Mouse (Mus musculus) gastrocnemius, adult 8-10 months (tissue): Measurements from ENCODE around the gene Olfr316. TPM values are rescaled to one million over a fixed set of nuclear protein-coding genes. Genes with fewer than 3 reads are reported as not detected.
"Not testable (repeated sequence)": the region's sequence is repeated elsewhere in the genome, so short reads cannot be mapped to it uniquely, and the experiment has no call there.

Experiments
- DNase-seq, 2 experiments: peaks; one replicate each; pipeline ENCODE4 v3.0.0; 2022; ENCODE audit warnings: low spot score in 2 of 2
- total RNA-seq, 4 experiments: library from RNA; stranded (reverse); gene quantifications; 2 replicates each; pipeline ENCODE4 v1.2.4; 2022

Gene Olfr316
- total RNA-seq: not detected

DNA sequence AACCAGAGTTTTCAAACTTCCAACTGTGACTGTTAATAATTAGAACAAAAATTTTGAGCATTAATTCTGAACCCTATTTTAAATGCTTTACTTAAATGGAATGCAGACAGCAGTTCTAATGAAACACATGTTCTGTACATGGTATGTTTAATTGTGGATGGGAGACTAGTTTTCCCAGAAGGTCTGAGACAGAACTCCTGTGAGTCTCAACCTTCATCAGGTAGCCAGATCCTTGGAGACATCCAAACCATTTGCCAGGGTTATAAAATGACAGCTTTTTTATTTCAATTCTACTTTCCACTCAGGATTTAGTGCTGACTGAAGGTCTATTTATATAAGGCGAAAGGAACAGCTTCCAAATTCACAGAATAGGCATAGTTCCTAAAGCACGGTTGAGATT is at the start of gene Olfr316:
TSS of gene Olfr316 (plus strand) at position 301 of the 400 bp plus-strand sequence.
- DNase-seq: no peak

DNA sequence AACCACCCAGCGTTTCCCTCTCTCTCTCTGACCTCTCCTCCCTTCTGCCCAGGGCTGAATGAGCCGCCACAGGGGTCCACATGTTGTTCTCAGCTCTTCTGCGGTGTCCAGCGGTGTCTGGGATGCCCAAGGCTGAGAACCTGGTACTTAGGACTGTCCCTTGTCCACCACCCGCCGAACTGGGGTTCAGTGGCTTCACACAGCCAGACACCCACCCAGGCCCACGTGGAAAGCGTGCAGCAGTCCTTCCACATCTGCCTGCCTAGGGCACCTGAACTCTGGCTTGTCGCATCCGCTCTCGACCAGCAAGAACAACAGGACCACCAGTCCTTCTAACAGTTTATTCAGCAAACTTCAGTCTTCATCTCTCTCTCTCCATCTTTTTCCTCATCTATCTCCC is 43.4 kb upstream of the Olfr316 start:
- DNase-seq: no peak

DNA sequence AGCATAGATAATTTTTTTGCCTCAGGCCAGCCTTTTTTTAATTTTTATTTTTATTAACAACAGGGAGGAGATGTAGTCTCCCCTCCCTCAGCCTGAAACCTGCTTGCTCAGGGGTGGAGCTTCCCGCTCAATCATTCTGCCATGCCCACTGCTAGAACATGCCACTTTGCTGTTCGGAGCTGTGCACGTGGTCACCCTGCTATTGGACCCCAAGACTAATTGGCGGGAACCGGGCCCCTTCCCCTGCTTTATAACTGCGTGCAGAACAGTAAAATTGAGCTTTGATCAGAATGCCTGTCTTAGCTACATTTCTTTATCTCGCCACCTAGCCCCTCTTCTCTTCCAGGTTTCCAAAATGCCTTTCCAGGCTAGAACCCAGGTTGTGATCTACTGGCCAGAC is 34.8 kb upstream of the Olfr316 start:
- DNase-seq: not testable (repeated sequence)

DNA sequence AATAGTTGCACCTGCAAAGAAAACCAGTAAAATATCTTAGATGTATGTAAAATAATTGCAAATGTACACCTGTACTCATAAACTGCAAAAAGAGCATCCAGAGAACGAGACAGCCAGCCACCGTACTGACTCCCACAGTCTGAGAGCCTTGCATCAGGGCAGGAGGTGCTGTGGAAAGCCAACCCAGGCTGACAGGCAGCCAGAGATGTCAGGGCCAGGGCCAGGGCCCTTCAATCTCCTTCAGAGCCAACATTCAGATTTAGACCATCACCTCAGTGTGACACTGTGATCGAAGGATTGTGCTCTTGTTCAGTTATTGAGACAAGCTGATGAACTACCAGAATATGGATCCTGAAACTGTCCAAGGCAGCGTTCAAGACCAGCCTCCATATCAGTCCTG is 32.8 kb upstream of the Olfr316 start:
- no peak for DNase-seq

DNA sequence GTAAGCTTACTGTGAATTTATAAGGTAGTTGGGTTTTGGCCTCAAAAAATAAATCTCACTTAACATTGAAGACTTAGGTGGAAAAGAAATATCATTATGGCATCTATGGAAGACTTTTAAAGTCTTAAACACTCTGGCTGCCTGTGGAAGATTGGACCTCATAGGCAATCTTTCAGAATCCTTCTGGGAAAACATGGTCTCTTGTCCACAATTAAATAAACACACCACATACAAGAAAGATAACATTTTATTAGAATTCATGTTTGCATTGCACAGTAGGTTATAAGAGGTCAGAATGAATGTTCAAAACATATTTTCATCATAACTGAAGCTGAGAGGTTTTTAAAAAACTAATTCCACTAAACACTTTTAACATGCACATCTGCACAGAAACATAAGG is 28.6 kb upstream of the Olfr316 start, which contains the start of gene Olfr318:
TSS of gene Olfr318 (minus strand) at position 101 of the 400 bp plus-strand sequence.
- no peak for DNase-seq

DNA sequence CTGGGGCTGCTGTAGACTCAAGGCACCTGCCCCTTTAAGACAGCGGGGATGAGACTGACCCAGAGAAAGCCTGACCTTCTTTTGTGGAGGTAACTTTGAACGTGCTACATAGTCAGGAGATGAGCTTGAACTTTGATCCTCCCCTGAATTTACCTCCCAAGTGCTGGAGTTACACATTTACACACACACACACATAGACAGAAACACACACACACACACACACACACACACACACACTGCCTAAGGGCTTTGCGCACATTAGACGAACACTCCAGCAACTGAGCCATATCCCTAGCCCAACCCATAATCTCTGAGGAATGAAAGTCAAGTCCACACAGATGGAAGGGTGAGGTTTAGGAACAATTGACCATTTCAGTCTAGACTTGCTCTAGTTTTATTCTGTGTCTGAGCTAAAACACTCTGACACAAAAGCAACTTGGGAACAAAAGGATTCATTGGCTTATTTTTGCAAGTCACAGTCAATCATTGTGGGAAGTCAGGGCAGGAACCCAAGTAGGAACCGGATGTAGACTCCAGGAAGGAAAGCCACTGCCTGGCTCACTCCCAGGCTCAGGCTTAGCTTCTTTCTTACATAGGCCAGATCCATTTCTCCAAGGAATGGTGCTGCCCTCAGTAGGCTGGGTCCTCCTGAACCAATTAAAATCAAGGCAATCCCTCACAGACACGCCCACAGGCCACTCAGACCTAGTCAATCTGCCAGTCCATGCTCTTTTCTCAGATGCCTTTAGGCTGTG is 24.5 kb upstream of the Olfr316 start:
- DNase-seq: not testable (repeated sequence)

DNA sequence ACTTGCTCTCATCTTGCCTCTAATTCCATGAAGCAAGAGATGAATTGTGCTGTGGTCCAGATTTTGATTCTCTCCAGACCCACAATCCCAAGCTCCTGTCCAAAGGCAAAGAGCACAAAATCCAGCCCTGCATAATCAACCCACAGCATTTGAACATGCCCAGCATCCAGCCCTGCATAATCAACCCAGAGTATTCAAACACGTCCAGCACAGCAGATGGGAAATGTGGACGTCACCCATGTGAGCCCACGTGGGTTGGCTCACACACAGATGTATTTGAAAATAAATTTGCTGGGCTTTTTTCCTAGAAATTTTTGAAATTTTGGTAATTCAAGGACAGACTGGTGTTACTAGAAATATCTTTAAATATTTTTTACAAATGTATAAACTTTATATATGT is 19.2 kb upstream of the Olfr316 start:
- DNase-seq: no peak

DNA sequence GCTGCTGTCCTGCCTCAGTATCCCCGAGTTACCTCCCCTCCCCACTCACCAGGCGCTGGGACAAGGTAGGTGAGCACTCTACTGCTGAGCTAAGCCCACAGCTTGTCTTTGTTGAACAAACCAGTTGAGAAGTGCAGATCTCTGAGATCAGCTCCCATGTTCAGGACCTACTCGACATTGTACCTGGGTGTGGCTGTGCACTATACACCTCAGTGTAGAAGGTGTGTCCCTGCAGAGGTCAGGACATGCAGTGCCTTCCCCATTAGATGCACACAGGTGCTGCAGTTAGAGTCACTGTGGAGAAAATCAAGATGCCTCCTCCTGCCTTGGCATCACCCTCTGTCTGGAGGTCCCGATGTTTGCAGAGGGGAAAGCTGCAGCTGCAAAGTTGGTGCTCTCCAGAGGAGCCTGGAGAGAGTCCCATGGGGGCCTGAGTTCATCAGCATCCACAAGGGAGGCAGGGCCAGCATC is 13.7 kb upstream of the Olfr316 start, which contains the start of gene Olfr317:
TSS of gene Olfr317 (minus strand) at position 421 of the 471 bp plus-strand sequence.
- DNase-seq: no peak

DNA sequence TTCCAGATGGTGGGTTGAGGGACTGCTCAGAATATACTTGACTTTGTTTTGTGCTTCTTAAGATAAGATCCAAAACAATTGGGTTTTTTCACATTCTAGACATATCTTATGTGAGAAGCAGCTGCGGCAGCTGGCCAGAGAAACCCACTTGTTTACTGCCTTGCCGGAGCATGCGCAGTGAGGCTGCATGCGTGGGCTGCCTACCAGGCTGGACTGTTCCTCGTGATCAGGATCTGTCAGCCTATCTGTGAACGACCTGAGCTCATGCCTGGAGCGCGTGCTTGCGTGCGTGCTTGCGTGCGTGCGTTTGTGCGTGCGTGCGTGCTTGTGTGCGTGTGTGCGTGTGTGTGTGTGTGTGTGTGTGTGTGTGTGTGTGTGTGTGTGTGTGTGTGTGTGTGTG is 1.4 kb upstream of the Olfr316 start:
- not testable (repeated sequence) for DNase-seq

DNA sequence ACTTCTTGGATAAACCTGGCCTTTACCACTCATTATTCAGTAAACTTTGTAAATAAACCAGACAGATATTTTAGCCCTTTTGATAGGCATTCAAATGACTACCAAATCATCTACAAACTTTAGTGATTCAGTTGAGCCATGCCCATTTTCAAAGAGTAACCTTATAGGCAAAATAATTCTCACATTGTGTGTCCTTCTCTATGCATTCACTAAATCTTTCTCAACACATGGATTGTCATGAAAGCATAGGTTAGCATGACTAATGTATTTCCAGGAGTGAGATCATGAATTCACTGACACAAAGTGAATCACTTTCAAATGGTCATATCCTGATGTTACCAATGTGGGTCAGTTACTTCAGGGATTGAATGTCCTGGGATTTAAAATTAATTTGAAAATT is 20.4 kb downstream of the Olfr316 start, which contains the start of gene Olfr315:
TSS of gene Olfr315 (plus strand) at position 301 of the 400 bp plus-strand sequence.
- DNase-seq: no peak

DNA sequence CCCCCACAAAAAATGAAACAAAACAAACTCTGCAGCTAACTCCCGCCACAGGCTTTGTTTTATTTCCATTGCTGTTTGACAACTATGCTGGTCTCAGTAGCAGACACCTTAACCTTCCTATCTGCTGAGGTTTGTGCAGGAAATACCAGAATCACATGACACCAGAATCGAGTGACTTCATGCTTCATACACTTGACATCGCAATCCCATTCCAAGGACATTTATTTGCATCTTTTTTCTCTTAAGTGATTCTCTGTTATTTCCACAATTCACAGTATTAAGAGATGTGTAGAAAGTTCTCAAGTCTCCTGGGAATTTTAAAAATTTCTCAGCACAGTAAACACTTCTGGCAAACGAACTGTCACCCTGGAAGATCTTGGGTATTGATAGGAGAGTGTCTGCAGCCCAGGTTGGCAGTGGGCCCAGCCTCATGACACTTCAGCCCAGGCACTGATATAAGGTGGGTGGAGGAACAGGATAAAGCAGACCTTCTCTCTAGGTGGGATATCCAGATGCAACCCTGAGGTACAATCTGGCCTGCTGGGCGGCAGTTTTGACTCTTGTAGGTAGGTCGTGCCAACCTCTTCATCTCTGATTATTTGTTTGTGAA is 30.1 kb downstream of the Olfr316 start, which contains the start of gene Olfr314:
TSS of gene Olfr314 (plus strand) at position 473 of the 610 bp plus-strand sequence.
- DNase-seq: no peak

DNA sequence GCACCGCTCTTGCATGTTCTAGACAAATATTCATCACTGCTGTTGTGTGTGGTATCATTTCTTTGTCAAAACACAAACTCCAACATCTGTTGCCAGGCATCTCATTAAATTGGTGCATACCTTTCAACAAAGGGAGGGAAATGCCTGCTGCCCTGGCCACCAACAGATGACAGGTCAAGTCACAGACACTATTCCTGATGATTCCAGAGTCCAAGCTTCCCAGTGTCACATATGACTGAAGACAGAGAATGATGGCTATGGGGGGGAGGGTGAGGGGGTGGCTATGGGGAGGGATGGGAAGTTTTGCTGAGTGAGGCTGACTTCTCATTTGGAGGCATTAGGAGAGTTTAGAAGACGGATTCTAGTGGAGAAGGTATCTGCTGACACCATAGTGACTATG is 31.6 kb downstream of the Olfr316 start:
- DNase-seq: no peak

DNA sequence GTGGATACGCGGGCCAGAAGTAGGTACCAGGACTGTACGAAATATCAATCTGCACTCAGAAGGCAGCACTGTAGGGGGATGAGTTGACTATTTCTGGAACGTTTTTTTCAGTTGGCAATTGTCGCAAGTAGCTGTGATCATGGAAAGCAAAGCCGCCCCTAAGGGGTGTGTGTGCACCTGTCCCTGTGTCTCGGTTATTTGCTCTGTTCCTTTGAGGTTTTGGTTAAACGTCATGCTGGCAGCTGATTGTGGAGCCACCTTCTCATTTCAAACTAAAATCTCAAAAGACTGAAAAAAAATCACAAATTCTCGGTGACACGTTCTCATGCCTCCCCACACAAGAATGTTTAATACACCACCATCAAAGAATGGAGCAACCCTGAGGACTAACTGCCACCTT is 35.1 kb downstream of the Olfr316 start:
- no peak for DNase-seq

DNA sequence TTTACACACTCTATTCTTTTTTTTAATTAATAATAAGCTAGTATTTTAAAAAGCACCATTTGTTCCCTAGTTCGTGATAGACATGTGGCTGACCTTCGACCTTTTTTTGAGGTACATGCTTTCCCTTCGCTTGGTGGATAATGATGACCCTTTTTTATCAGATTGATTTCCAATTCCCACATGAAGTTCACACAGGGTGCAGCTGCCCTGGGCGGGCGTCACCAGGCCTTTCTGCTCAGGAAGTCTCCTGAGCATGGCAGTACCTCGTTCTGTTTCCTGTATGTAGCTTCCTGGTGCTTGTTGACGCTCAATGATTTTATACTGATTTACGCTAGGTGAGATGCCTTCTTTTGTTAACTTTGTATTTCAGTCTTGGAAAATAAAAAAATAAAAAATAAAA is 35.8 kb downstream of the Olfr316 start:
- DNase-seq: no peak

DNA sequence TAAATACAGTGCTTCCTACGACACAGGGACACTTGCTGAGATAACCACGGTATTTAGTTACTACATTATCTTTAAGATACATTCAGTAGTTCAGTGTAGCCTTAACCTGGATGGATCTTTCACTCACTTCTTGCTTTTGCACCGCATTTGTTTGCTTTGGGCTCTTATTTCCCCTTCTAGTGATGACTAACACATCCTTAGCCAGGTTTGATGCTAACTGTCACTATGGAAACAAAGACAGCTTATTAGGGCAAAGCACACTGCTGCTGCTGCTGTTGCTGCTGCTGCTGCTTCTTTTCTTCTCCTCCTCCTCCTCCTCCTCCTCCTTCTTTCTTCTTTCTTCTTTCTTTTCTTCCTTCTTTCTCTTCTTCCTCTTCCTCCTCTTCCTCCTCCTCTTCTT is 37.0 kb downstream of the Olfr316 start:
- DNase-seq: no peak

DNA sequence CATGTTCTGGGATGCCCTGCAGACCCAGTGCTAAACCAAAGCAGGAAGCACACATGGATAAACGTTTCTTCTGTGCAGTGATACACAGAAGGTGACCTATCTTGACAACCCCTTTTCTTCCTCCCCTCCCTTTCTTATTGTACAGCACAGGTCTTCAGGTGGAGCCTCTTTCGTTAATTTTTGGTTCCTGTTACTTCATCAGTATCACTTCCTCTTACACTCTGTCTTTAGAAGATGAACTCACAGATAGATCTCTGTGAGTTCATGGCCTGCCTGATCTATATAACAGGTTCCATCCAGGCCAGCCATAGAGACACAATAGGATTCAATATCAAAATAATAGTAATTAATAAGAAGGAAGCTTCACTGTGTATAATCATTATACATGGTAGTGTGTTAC is 37.5 kb downstream of the Olfr316 start:
- DNase-seq: no peak

DNA sequence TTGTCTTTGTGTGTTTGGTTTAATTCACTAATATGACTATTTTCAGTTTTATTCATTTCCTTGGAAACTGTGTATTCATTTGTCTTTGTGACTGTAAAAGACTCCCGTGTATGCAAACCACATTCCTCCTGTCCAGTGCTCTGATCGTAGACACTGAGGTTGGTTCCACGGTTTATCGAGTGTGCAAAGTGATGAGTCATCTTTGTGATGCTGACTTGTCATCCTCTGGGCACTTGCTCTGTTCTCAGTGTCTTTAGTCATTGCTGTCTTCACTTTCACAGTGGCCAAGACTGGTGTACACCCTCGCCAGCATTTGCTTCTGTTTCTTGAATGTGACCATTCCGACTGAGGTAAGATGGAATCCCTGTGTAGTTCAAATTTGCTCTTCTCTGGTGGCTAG is 38.1 kb downstream of the Olfr316 start:
- DNase-seq: no peak

DNA sequence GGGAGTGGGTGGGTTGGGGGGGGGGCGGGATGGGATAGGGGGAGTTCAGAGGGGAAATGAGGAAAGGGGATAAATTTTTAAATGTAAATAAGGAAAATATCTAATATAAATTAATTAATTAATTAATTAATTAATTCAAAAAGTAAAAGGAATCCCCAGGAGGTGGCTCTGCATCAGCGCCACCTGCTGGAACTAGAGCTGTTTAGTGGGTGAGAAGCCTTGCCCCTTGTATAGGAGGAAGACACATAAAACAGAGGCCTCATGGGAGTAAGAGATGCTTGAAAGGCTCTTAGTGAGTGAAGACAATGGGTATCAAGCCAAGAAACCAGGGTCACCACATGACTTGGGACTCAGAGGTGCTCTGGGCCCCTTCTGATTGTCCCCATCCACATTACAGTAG is 43.3 kb downstream of the Olfr316 start:
- no peak for DNase-seq

DNA sequence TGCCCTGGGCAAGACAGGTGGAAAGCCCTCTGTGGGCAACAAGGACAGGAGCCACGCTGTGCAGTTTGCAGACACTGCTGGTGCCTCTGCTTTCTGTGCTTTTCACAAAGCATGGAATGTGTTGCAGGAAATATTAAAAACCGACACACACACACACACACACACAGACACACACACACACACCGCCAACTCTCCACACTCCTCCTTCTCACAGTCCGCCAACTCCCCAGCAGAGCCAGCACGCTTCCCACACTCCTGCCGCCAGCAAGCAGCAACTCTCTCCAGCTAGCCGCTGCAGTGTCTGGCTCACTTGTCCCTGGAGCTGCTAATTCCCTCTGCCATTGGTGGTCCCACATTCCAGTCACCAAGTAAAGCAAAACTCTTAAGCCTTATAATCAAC is 44.3 kb downstream of the Olfr316 start:
- no peak for DNase-seq

DNA sequence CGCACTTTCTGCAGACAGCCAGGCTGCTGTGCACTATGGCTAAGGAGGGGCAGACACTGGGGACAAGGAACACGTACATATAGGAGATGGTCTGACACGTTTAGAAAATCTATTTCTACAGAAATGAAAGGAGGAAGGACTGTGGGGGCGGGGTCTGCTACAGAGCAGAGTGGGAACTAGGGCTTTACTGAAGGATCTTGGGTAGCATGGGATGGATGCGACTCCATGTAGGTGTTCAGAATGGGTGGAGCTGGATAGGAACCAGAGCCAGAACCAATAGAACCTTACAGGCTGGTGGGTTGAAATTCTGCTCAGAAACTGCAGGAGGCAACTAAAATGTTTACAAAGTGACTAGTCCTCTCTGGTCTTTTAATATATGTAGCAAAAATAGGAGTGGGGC is 47.2 kb downstream of the Olfr316 start:
- no peak for DNase-seq

DNA sequence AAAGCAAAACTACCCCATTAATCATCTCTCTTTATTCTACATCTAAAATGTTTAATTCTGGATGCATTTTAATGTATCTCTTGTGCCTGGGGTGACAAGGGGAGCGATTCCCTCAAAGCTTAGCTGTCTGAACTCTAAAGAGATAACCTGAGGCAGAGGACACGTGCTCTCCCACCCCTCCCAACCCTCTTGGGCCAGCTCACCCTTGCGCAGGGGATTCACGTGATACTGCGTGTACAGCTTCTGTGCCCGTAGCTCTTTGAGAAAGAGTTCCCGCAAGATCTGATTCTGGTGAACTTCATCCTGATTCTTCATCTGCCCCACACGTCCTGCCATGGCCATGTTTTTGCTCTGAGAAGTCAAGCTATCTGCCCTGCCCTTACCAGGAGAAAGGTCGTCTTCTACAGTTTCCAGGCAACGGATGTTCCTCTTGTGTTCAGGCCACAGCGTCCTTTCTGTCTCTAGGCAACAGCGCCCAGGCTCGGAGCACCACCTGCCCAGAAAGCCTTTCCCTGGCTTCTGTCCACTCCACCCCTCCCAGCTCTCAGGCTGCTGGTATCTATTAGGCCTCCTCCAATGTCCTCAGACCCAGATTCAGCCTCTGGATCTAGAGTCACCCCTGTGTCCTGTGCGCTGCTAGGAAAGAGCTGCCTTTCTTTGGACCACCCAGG is 49.2 kb downstream of the Olfr316 start, which contains the start of gene Fam183b:
TSS of gene Fam183b (minus strand) at position 403 of the 671 bp plus-strand sequence.
- no peak for DNase-seq

DNA sequence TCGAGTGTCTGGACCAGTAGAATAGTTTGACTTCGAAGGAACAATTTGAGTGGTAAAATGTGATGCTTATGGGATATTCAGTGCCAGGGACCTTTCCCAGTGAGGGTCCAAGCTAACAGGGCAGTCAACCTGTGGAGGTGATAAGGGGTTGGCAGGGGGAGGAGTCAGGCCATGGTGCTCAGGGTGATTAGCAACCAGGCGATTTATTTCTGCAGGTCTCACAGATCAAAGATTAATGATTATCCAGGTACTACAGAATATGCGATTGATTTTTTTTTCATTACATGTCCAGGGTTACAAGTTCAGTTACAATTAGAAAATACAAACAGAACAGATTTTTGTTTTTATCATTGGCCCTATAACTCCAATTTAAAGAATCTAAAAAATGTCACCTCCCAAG is 51.3 kb downstream of the Olfr316 start:
- DNase-seq: no peak
